Mouse (Mus musculus) left cerebral cortex, postnatal 10 days (tissue): ENCODE results near the gene Pdzd2. TPM values are rescaled to one million over a fixed set of nuclear protein-coding genes. Genes with fewer than 3 reads are reported as not detected.

Experiments used
- DNase-seq, 2 experiments: peaks; one replicate each; pipeline ENCODE4 v3.0.0; 2021 to 2022; ENCODE audit warnings: low spot score in 2 of 2, mixed read lengths in 1 of 2; ENCODE audit errors: extremely low spot score in 1 of 2
- intact Hi-C: fragments of 180-260 bp; cut with DNase I; formaldehyde crosslinking; loops from one replicate; pipeline ENCODE4 v1.15.1; 2025
- total RNA-seq, 2 experiments: library from RNA; stranded (reverse); gene quantifications; 2 replicates each; pipeline ENCODE4 v1.2.3; 2021

The Pdzd2 gene
- total RNA-seq, 2 experiments from 2014 or later = 106 to 114 TPM

- DNase-seq = no peak
- intact Hi-C loops = no loop called here
These were observed 268.6 kb downstream of the Pdzd2 start for GRCm38 (mm10) chr15:12470900-12471838.

DNA sequence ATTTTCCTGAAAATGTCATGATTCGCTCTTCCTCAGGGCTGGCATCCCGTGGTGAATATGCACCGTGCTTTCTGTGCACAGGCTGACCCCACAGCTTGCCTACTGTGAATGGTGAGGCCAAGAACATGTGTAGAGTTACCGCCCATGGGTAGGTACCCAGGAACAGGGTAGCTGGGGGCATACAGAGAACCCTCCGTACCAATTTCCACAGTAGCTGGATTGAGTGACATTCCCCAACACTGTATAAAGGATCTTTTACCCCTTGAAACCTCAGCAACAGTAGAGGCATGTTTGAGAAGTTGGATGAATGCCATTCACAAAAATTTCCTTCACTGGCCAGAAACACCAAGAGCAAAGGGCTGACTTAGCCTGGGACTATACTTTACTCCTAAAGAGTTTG, 271.1 kb downstream of the Pdzd2 start:
- intact Hi-C loops = no loop called here
- DNase-seq = no peak

GRCm38 (mm10) chr15:12465748-12466147, 274.0 kb downstream of the Pdzd2 start:
- intact Hi-C loops = no loop called here
- no peak for DNase-seq

- peak in 1 of 2 experiments; percentile 60 for DNase-seq
- intact Hi-C loops = no loop called here
These were observed 282.9 kb downstream of the Pdzd2 start for GRCm38 (mm10) chr15:12456808-12457207.

GRCm38 (mm10) chr15:12453343-12453742, 286.4 kb downstream of the Pdzd2 start:
- DNase-seq = no peak
- intact Hi-C loops = no loop called here

DNA sequence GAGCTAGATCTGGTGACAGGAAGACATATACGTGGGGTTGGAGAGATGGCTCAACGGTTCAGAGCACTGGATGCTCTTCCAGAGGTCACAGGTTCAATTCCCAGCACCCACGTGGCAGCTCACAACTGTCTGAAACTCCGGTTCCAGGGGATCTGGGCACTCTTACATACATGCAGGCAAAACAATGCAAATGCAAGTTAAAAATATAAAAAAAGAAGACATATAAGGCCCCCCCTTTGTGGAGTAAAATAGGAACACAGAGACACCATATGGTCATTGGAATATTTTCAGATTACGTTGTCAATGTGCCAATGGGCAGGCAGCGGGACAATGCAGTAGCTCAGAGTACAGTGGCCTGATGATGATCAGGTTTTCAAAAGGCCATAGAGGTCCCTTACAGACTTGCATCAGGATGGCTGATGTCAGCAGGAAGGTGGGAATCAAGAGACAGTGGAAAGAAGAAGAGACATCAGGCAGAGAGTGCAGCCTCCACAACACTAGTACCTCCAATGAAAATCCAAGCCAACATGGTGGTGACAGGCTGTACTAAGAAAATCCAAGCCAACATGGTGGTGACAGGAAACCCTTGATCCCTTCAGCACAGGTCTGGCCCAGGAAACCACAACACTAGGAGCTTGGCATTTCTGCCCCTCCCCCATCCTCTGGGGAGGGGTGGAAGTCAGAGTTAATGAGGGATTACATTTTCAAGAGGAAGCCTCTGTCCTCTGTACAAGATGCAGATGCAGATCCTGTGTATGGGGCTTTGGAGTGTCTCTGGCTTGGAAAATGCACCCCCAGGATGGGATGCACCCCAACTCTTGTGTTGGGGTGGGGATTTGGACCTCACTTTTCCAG, 287.4 kb downstream of the Pdzd2 start:
- intact Hi-C loops = no loop called here
- DNase-seq = no peak

- no peak for DNase-seq
- intact Hi-C loops = no loop called here
These were observed 288.3 kb downstream of the Pdzd2 start for GRCm38 (mm10) chr15:12451448-12451847.

DNA sequence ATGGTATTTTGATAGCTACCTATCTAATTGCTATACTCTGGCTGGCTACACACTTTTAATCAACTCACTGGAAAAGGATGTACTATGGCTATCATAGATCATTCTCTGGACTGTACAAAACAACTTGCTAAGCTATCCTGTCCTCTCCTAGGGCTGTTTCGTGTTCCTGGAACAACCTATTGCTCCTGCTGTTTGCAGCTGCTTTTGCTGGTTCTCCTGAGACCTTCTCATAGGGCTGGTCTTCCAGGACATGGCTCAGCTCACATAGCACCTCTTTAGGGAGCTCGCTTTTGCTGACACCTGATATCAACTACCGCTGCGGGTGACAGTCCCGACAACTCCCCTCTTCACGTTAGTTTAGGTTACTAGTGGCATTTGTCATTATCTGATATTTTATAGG, 288.9 kb downstream of the Pdzd2 start:
- intact Hi-C loops = no loop called here
- DNase-seq = no peak

GRCm38 (mm10) chr15:12449321-12449720, 290.4 kb downstream of the Pdzd2 start:
- intact Hi-C loops = no loop called here

DNA sequence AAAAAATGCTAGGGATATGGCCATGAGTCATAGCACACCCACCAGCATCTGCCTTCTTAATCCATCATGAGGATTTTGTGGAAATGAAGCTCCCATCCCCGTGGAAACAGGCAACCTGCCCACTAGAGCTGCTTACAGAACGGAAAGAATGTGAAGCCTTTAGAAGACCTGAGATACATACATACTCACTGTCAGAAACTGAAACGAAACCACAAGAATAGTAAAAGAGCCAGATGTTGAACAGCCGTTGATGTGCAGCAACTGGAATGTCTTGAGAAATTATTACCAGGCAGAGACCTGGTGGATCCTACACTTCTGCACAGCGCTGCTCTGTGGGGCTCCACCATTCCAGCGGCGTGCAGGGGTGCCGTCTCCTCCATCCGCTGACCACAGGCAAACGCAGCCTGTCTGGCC, 292.7 kb downstream of the Pdzd2 start:
- intact Hi-C loops = no loop called here
- DNase-seq = peak; percentile 58 to 74

More at GRCm38 (mm10) chr15:12449321-12449720, 290.4 kb downstream of the Pdzd2 start:
- no peak for DNase-seq

GRCm38 (mm10) chr15:12444551-12444950, 295.2 kb downstream of the Pdzd2 start:
- DNase-seq = no peak
- intact Hi-C loops = no loop called here

GRCm38 (mm10) chr15:12439351-12439751, 300.4 kb downstream of the Pdzd2 start:
- intact Hi-C loops = no loop called here
- DNase-seq = peak in 1 of 2 experiments; percentile 64

GRCm38 (mm10) chr15:12438691-12439090, 301.0 kb downstream of the Pdzd2 start:
- no peak for DNase-seq
- intact Hi-C loops = no loop called here

- intact Hi-C loops = no loop called here
- no peak for DNase-seq
These were observed 301.6 kb downstream of the Pdzd2 start for GRCm38 (mm10) chr15:12438081-12438480.

DNA sequence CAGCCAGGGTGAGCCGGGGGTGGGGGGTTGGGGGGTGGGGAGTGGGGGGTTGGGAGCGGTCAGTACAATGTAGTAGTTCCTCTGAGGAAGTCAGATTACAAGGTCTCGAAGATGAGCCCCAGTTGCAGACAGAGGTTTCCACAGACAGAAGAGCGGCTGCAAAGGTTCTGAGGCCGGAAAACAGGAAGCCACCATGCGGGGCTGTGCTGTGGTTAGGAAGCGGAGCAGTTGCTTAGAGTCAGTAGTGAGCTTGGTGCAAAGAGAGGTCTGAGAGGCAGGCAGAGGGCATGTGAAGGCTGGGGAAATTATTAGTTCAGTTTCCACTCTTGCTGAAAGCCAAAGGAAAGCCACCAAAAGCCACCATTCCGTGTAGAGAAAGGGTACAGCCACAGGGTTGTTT, 303.8 kb downstream of the Pdzd2 start:
- no peak for DNase-seq
- intact Hi-C loops = no loop called here

- intact Hi-C loops = no loop called here
- DNase-seq = no peak
These were observed 305.7 kb downstream of the Pdzd2 start for GRCm38 (mm10) chr15:12433893-12434599.

- DNase-seq = no peak
- intact Hi-C loops = no loop called here
These were observed 306.8 kb downstream of the Pdzd2 start for GRCm38 (mm10) chr15:12432879-12433278.

- intact Hi-C loops = no loop called here
These were observed 307.4 kb downstream of the Pdzd2 start for GRCm38 (mm10) chr15:12432320-12432719.

DNA sequence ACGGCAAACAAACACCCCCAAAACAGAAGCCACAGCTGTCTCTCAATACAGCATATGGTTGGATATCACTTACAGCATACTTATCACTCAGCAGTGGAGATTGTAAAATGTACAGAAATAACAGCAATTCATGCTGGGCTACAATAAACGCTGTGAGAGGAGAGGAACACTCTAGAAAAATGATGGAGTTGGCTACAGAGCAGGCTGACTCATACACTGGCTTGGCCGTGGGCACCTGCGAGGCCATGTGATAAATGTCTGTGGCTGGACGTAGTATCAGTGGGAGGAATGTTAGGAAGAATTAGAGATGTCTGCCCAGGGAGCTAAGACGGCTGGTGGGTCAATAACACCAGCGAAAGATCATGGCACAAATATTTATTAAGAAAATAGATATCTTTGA, 308.0 kb downstream of the Pdzd2 start:
- intact Hi-C loops = no loop called here
- DNase-seq = no peak

More at GRCm38 (mm10) chr15:12432320-12432719, 307.4 kb downstream of the Pdzd2 start:
- DNase-seq = peak in 1 of 2 experiments; percentile 60
